Mouse (Mus musculus) embryonic facial prominence, embryonic 15.5 days (tissue): ENCODE measurements around the gene Gm49383. TPM values are rescaled to one million over a fixed set of nuclear protein-coding genes. Genes with fewer than 3 reads are reported as not detected.
"Not testable (repeated sequence)": the region's sequence is repeated elsewhere in the genome, so short reads cannot be mapped to it uniquely, and the experiment has no call there.

Source experiments
- ATAC-seq: fragments of 200-750 bp; cut with Nextera tagmentation; 2 replicates; pipeline ENCODE4 v1.8.0; 2017; ENCODE audit warnings: low read depth, moderate TSS enrichment; ENCODE audit not compliant: insufficient number of reproducible peaks, low FRiP score, low TSS enrichment
- H3K27ac ChIP-seq: fragments of 300-500 bp; sonication (generic); replicated peaks from 2 replicates; pipeline ENCODE4 v1.5.1; 2015; ENCODE audit warnings: mild to moderate bottlenecking, inconsistent platforms
- H3K27me3 ChIP-seq: fragments of 300-500 bp; sonication (generic); 2 replicates; pipeline ENCODE4 v1.6.1; 2015; ENCODE audit warnings: inconsistent platforms
- H3K36me3 ChIP-seq: fragments of 300-500 bp; sonication (generic); 2 replicates; pipeline ENCODE4 v1.6.1; 2015; ENCODE audit warnings: mild to moderate bottlenecking, inconsistent platforms
- H3K4me1 ChIP-seq: fragments of 300-500 bp; sonication (generic); 2 replicates; pipeline ENCODE4 v1.6.1; 2015; ENCODE audit warnings: inconsistent platforms
- H3K4me2 ChIP-seq: fragments of 300-500 bp; sonication (generic); replicated peaks from 2 replicates; pipeline ENCODE4 v1.6.1; 2015; ENCODE audit warnings: mild to moderate bottlenecking, inconsistent platforms
- H3K4me3 ChIP-seq: fragments of 300-500 bp; sonication (generic); replicated peaks from 2 replicates; pipeline ENCODE4 v1.5.1; 2015; ENCODE audit warnings: mild to moderate bottlenecking, inconsistent platforms
- H3K9ac ChIP-seq: fragments of 300-500 bp; sonication (generic); 2 replicates; pipeline ENCODE4 v1.6.1; 2015; ENCODE audit warnings: inconsistent platforms
- H3K9me3 ChIP-seq: fragments of 300-500 bp; sonication (generic); replicated peaks from 2 replicates; pipeline ENCODE4 v1.6.1; 2016; ENCODE audit warnings: inconsistent platforms
- WGBS: fragments of 180-500 bp; shearing (Covaris S2); methylation state at CpG from one replicate; pipeline ENCODE4 v1.1.7; 2015; 5-methylcytosine and 5-hydroxymethylcytosine counted together
- polyA plus RNA-seq: library from polyadenylated mRNA; unstranded; fragments of >200 nt; fragmentation: Nextera tagmentation; extraction: Ambion mirVana; gene quantifications from 2 replicates; pipeline ENCODE4 v1.2.1, GENCODE M21; 2015

Gm49383 gene
- polyA plus RNA-seq, 1 experiment from 2014 or later, result 24.5 TPM

GRCm38 (mm10) chr12:69159578-69159940 is 37.3 kb downstream of the Gm49383 start:
- 4% methylated on average over 9 of the region's 9 CpGs for WGBS
- H3K27ac ChIP-seq, result no peak overlapping the region; the same call in 1 of the 2 replicates
- H3K27me3 ChIP-seq, result no peaks in the 10 kb centered on the region
- H3K4me3 ChIP-seq, result peak overlapping the region; percentile 72
- no peaks in the 10 kb centered on the region for H3K9me3 ChIP-seq
- ATAC-seq, result no peak
- H3K4me1 ChIP-seq, result peaks cover 9% of the 10 kb centered on the region; the same call in 1 of the 2 replicates
- H3K4me2 ChIP-seq, result no peak overlapping the region
- H3K9ac ChIP-seq, result no peak overlapping the region
- H3K36me3 ChIP-seq, result peaks cover 18% of the 10 kb centered on the region

- peak; percentile 99 for ATAC-seq
- not testable (repeated sequence) for H3K4me1 ChIP-seq, H3K27me3 ChIP-seq, H3K9me3 ChIP-seq
- Histone ChIP-seq H3K4me2 (peak within 1 kb of the TSS; percentile 54), H3K27ac (peak within 1 kb of the TSS; percentile 94), H3K4me3 (peak within 1 kb of the TSS; percentile 72), H3K36me3 (peaks cover 18% of the 10 kb centered on the region), H3K9ac (peak within 1 kb of the TSS; percentile 91)
- under 1% methylated on average over 58 of the region's 68 CpGs for WGBS
Observed at GRCm38 (mm10) chr12:69158765-69159577, 37.9 kb downstream of the Gm49383 start, which contains the start of gene Rps29. Gene Rps29, minus strand, starts transcription at chr12:69159186.

GRCm38 (mm10) chr12:69158366-69158764 is 38.5 kb downstream of the Gm49383 start:
- Histone ChIP-seq H3K4me1 (peaks cover 9% of the 10 kb centered on the region; the same call in 1 of the 2 replicates), H3K4me3 (peak overlapping the region; percentile 72), H3K27ac (peak overlapping the region; percentile 94), H3K27me3 (no peaks in the 10 kb centered on the region), H3K9me3 (no peaks in the 10 kb centered on the region), H3K9ac (peak overlapping the region; percentile 91), H3K4me2 (peak overlapping the region; percentile 54), H3K36me3 (peaks cover 18% of the 10 kb centered on the region)
- WGBS, result 1% methylated on average over 19 of the region's 19 CpGs
- no peak for ATAC-seq

GRCm38 (mm10) chr12:69157107-69157506 is 39.8 kb downstream of the Gm49383 start:
- 92% methylated on average over 2 of the region's 2 CpGs for WGBS
- no peak overlapping the region for H3K4me3 ChIP-seq
- no peaks in the 10 kb centered on the region for H3K27me3 ChIP-seq
- no peaks in the 10 kb centered on the region for H3K9me3 ChIP-seq
- ATAC-seq, result no peak
- 0 out of 2 replicates have a peak overlapping the region, but pooled peaks have one; percentile 5 for H3K27ac ChIP-seq
- peaks cover 9% of the 10 kb centered on the region; the same call in 1 of the 2 replicates for H3K4me1 ChIP-seq
- H3K36me3 ChIP-seq, result peaks cover 18% of the 10 kb centered on the region
- no peak overlapping the region for H3K9ac ChIP-seq
- H3K4me2 ChIP-seq, result no peak overlapping the region

GRCm38 (mm10) chr12:69156436-69156835 is 40.5 kb downstream of the Gm49383 start:
- peaks cover 18% of the 10 kb centered on the region for H3K36me3 ChIP-seq
- H3K4me2 ChIP-seq, result no peak overlapping the region
- 83% methylated on average over 4 of the region's 4 CpGs for WGBS
- peaks cover 9% of the 10 kb centered on the region; the same call in 1 of the 2 replicates for H3K4me1 ChIP-seq
- H3K9me3 ChIP-seq, result no peaks in the 10 kb centered on the region
- no peak overlapping the region for H3K27ac ChIP-seq
- no peak overlapping the region for H3K4me3 ChIP-seq
- H3K27me3 ChIP-seq, result no peaks in the 10 kb centered on the region
- ATAC-seq, result no peak
- no peak overlapping the region for H3K9ac ChIP-seq

- ATAC-seq, result no peak
- whole genome bisulfite sequencing, result 78% methylated on average over 2 of the region's 2 CpGs
- peaks cover 9% of the 10 kb centered on the region; the same call in 1 of the 2 replicates for H3K4me1 ChIP-seq
- H3K4me2 ChIP-seq, result no peak overlapping the region
- no peaks in the 10 kb centered on the region for H3K9me3 ChIP-seq
- H3K9ac ChIP-seq, result no peak overlapping the region
- H3K36me3 ChIP-seq, result peaks cover 18% of the 10 kb centered on the region
- no peaks in the 10 kb centered on the region for H3K27me3 ChIP-seq
- no peak overlapping the region for H3K27ac ChIP-seq
- H3K4me3 ChIP-seq, result no peak overlapping the region
Observed at GRCm38 (mm10) chr12:69155923-69156322, 41.0 kb downstream of the Gm49383 start.

- Histone ChIP-seq H3K36me3 (no peaks in the 10 kb centered on the region), H3K27ac (no peak overlapping the region), H3K4me1 (no peaks in the 10 kb centered on the region), H3K9ac (no peak overlapping the region), H3K9me3 (no peaks in the 10 kb centered on the region), H3K27me3 (no peaks in the 10 kb centered on the region), H3K4me2 (no peak overlapping the region), H3K4me3 (no peak overlapping the region)
- WGBS, result 76% methylated on average over 13 of the region's 13 CpGs
- ATAC-seq, result no peak
Observed at GRCm38 (mm10) chr12:69150049-69150448, 46.9 kb downstream of the Gm49383 start.

GRCm38 (mm10) chr12:69147166-69147735 is 49.7 kb downstream of the Gm49383 start:
- Histone ChIP-seq H3K9ac (no peak overlapping the region), H3K4me2 (no peak overlapping the region), H3K27ac (no peak overlapping the region), H3K36me3 (no peaks in the 10 kb centered on the region), H3K4me1 (no peaks in the 10 kb centered on the region), H3K27me3 (no peaks in the 10 kb centered on the region), H3K4me3 (no peak overlapping the region), H3K9me3 (no peaks in the 10 kb centered on the region)
- no peak for ATAC-seq
- WGBS, result 89% methylated on average over 5 of the region's 5 CpGs

GRCm38 (mm10) chr12:69143460-69143859 is 53.4 kb downstream of the Gm49383 start:
- no peak for ATAC-seq
- no peak overlapping the region for H3K4me2 ChIP-seq
- no peak overlapping the region for H3K27ac ChIP-seq
- no peaks in the 10 kb centered on the region for H3K4me1 ChIP-seq
- 67% methylated on average over 6 of the region's 6 CpGs for WGBS
- no peaks in the 10 kb centered on the region for H3K36me3 ChIP-seq
- H3K9me3 ChIP-seq, result no peaks in the 10 kb centered on the region
- no peaks in the 10 kb centered on the region for H3K27me3 ChIP-seq
- H3K4me3 ChIP-seq, result no peak overlapping the region
- no peak overlapping the region for H3K9ac ChIP-seq

- no peak overlapping the region for H3K9ac ChIP-seq
Observed at GRCm38 (mm10) chr12:69139841-69140240, 57.1 kb downstream of the Gm49383 start.

GRCm38 (mm10) chr12:69139201-69139600 is 57.7 kb downstream of the Gm49383 start:
- WGBS, result 94% methylated on average over 3 of the region's 3 CpGs
- Histone ChIP-seq H3K27ac (no peak overlapping the region), H3K4me3 (no peak overlapping the region), H3K36me3 (no peaks in the 10 kb centered on the region), H3K27me3 (no peaks in the 10 kb centered on the region), H3K4me1 (no peaks in the 10 kb centered on the region), H3K9ac (no peak overlapping the region), H3K9me3 (no peaks in the 10 kb centered on the region), H3K4me2 (no peak overlapping the region)
- no peak for ATAC-seq

More at GRCm38 (mm10) chr12:69139841-69140240, 57.1 kb downstream of the Gm49383 start:
- Histone ChIP-seq H3K4me1 (no peaks in the 10 kb centered on the region), H3K27ac (no peak overlapping the region), H3K4me3 (no peak overlapping the region), H3K4me2 (no peak overlapping the region), H3K27me3 (no peaks in the 10 kb centered on the region), H3K36me3 (no peaks in the 10 kb centered on the region), H3K9me3 (no peaks in the 10 kb centered on the region)
- ATAC-seq, result peak; percentile 54; the same call in 1 of the 2 replicates
- whole genome bisulfite sequencing, result 84% methylated on average over 7 of the region's 7 CpGs
